Mouse (Mus musculus): ENCODE results near the gene Ank2. TPM values are rescaled to one million over a fixed set of nuclear protein-coding genes. Genes with fewer than 3 reads are reported as not detected.

Gene Ank2
- polyA plus RNA-seq, 1 experiment from 2014 or later: 16.6 TPM

DNA sequence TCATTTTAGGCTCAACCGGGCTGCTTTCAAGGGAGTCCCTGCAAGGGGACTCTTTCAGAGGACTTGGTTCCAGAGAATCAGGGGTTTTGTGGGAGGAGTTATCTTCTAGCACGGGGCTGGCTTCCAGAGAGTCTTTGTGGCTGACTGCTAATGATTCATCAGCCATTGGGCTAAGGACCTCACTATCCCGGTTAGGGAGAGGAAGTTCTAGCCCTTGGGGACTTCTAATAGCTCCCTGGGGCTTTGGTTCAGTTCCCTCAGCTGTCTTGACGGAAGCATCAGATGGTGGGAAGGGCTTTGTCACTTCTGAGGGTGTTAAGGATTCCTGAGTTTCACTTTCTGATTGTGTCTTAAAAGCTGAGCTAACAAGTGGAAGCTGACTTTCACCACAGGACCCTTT is 554.3 kb downstream of the Ank2 start:
- Histone ChIP-seq H3K4me1 (ENCODE audit: control insufficient read depth, insufficient read depth, low read length) (no peaks in the 10 kb centered on the region), H3K9ac (ENCODE audit: low read length) (no peak overlapping the region), H3K4me2 (ENCODE audit: low read depth, severe bottlenecking) (no peak overlapping the region), H3K9me3 (ENCODE audit: control insufficient read depth, low read length) (no peaks in the 10 kb centered on the region), H3K27ac (replicated peaks; ENCODE audit: low read depth, low read length) (no peak overlapping the region), H3K27me3 (ENCODE audit: control insufficient read depth, insufficient read depth, low read length) (no peaks in the 10 kb centered on the region), H3K36me3 (ENCODE audit: control insufficient read depth, insufficient read depth, low read length) (no peaks in the 10 kb centered on the region), H3K4me3 (ENCODE audit: low read depth, low read length) (no peak overlapping the region)
- no peak for DNase-seq (ENCODE audit: low spot score)
- 60% methylated on average over 4 of the region's 4 CpGs for WGBS
- no peak for ATAC-seq (ENCODE audit: insufficient number of reproducible peaks, low FRiP score, low TSS enrichment, low read depth)

DNA sequence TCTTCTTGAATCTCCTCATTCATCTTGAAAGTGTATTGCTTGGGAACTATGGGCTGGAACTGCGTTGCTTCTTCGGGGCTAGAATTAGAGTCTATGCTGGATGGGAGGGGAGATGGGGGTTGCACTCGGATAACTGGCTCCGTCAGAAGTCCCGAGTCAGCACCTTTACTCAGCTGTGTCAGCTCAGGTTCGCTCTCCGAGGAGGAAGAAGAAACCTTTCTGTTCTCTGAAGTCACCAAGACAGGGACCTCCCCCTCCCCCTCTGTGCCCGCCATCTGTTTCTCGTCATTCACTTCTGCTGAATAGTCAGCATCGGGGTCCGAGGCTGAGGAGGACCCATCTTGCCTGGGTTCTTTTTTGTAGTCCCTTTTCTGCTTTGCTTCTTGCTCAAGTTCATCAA is 555.1 kb downstream of the Ank2 start:
- 57% methylated on average over 11 of the region's 11 CpGs for WGBS
- H3K9me3 ChIP-seq (ENCODE audit: control insufficient read depth, low read length): no peaks in the 10 kb centered on the region
- no peaks in the 10 kb centered on the region for H3K4me1 ChIP-seq (ENCODE audit: control insufficient read depth, insufficient read depth, low read length)
- ATAC-seq (ENCODE audit: insufficient number of reproducible peaks, low FRiP score, low TSS enrichment, low read depth) (0 out of 2 replicates have a peak, but pooled peaks have one; percentile 38), DNase-seq (ENCODE audit: low spot score) (peak; percentile 44)
- H3K4me2 ChIP-seq (ENCODE audit: low read depth, severe bottlenecking): no peak overlapping the region
- H3K36me3 ChIP-seq (ENCODE audit: control insufficient read depth, insufficient read depth, low read length): no peaks in the 10 kb centered on the region
- H3K4me3 ChIP-seq (ENCODE audit: low read depth, low read length): no peak overlapping the region
- no peak overlapping the region for H3K27ac ChIP-seq (replicated peaks; ENCODE audit: low read depth, low read length)
- H3K9ac ChIP-seq (ENCODE audit: low read length): no peak overlapping the region
- no peaks in the 10 kb centered on the region for H3K27me3 ChIP-seq (ENCODE audit: control insufficient read depth, insufficient read depth, low read length)

DNA sequence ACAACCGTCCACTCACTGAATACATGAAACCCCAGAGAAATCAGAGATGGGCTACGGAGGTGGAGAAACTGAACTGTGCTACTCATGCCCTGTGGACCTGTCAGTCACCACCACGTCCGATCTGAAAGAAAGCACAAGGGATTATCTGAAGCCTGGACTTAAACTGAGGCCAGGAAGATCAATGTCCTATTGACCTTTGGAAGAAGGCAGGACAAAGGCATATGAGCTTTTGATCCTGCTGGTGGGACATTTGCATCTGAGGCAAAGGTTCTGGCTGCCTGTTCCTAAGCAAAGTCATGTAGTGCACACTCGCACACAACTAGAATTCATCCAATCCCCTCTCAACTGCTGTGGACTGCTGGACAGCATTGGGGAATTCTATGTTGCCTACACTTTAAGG is 558.7 kb downstream of the Ank2 start:
- ATAC-seq (ENCODE audit: insufficient number of reproducible peaks, low FRiP score, low TSS enrichment, low read depth) (no peak), DNase-seq (ENCODE audit: low spot score) (no peak)
- no peak overlapping the region for H3K9ac ChIP-seq (ENCODE audit: low read length)
- no peaks in the 10 kb centered on the region for H3K36me3 ChIP-seq (ENCODE audit: control insufficient read depth, insufficient read depth, low read length)
- H3K27me3 ChIP-seq (ENCODE audit: control insufficient read depth, insufficient read depth, low read length): no peaks in the 10 kb centered on the region
- no peaks in the 10 kb centered on the region for H3K9me3 ChIP-seq (ENCODE audit: control insufficient read depth, low read length)
- H3K4me3 ChIP-seq (ENCODE audit: low read depth, low read length): no peak overlapping the region
- 85% methylated on average over 5 of the region's 5 CpGs for WGBS
- H3K27ac ChIP-seq (replicated peaks; ENCODE audit: low read depth, low read length): no peak overlapping the region
- no peak overlapping the region for H3K4me2 ChIP-seq (ENCODE audit: low read depth, severe bottlenecking)
- H3K4me1 ChIP-seq (ENCODE audit: control insufficient read depth, insufficient read depth, low read length): no peaks in the 10 kb centered on the region

DNA sequence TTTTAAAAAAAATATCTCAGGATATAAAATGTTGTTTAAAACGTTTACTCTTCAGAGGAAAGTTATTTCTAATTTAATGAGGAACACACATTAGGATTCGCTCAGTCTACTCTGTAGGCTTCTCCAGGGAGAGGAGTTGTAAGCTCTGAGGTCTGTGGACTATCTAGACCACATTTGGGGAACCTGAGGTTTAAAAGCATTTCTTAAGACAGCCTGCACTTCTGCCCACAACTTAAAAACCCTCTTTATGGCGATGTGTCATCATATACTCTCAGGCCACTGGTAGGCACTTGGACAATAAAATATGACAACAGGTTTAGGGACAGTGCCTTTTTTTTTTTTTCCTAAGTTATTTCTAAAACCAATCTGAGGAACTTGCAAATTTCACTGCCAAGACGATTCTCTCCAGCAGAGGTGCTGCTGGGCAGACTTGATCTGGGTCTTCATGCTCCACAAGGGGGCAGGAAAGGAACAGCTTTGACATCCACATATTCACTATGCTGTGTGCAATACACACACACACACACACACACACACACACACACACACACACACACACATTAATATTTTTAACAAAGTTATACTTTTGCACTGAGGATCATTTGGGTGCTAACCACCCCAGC is 567.2 kb downstream of the Ank2 start:
- no peak overlapping the region for H3K9ac ChIP-seq (ENCODE audit: low read length)
- no peak for DNase-seq (ENCODE audit: low spot score)
- 76% methylated on average over 4 of the region's 4 CpGs for WGBS
- H3K36me3 ChIP-seq (ENCODE audit: control insufficient read depth, insufficient read depth, low read length): no peaks in the 10 kb centered on the region
- no peaks in the 10 kb centered on the region for H3K4me1 ChIP-seq (ENCODE audit: control insufficient read depth, insufficient read depth, low read length)
- H3K27me3 ChIP-seq (ENCODE audit: control insufficient read depth, insufficient read depth, low read length): no peaks in the 10 kb centered on the region
- H3K4me3 ChIP-seq (ENCODE audit: low read depth, low read length): no peak overlapping the region
- no peak overlapping the region for H3K27ac ChIP-seq (replicated peaks; ENCODE audit: low read depth, low read length)
- ATAC-seq (ENCODE audit: insufficient number of reproducible peaks, low FRiP score, low TSS enrichment, low read depth): no peak
- no peak overlapping the region for H3K4me2 ChIP-seq (ENCODE audit: low read depth, severe bottlenecking)
- H3K9me3 ChIP-seq (ENCODE audit: control insufficient read depth, low read length): no peaks in the 10 kb centered on the region

DNA sequence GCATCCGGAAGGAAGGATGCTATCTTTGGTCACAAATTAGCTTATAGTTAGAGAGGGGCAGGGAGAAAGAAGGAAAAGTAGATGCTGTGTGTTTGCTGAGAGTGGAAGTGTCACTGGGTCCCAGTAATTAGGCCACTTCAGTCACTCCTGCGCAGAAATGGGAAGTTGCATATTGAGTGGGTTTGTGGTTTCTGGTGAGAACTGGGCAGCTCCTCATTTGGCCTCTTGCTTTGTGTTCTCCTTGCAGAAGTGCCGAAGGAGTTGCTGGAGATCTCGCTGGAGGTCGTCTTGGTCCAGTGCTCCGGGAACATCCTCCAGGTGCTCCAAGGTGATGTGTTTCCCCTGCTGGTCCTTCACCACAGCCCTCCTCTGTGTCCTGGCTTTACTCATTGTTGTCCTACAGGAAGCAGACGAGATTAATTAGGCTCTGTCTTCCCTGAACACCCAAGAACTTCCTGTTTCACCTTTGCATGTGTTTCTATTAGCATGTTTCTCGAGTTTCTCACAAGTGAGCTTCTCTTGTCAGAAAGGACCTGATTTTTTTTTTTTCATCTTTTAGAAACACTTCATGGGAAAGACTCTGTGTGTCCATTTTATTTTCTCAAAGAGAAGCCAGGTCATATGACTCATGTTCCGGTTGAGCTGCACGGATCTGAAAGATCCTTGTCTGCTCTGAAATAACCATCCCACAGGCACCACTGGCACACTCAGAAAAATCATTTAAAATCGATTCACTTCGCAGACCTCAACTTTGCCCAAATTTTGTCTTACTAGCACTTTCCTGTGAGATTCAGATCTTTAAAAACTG is 575.4 kb downstream of the Ank2 start:
- no peak for DNase-seq (ENCODE audit: low spot score)
- Histone ChIP-seq H3K27ac (replicated peaks; ENCODE audit: low read depth, low read length) (no peak overlapping the region), H3K27me3 (ENCODE audit: control insufficient read depth, insufficient read depth, low read length) (no peaks in the 10 kb centered on the region), H3K4me3 (ENCODE audit: low read depth, low read length) (no peak overlapping the region), H3K9me3 (ENCODE audit: control insufficient read depth, low read length) (no peaks in the 10 kb centered on the region), H3K36me3 (ENCODE audit: control insufficient read depth, insufficient read depth, low read length) (no peaks in the 10 kb centered on the region), H3K4me2 (ENCODE audit: low read depth, severe bottlenecking) (no peak overlapping the region), H3K4me1 (ENCODE audit: control insufficient read depth, insufficient read depth, low read length) (no peaks in the 10 kb centered on the region), H3K9ac (ENCODE audit: low read length) (no peak overlapping the region)
- 80% methylated on average over 12 of the region's 12 CpGs for WGBS
- no peak for ATAC-seq (ENCODE audit: insufficient number of reproducible peaks, low FRiP score, low TSS enrichment, low read depth)

DNA sequence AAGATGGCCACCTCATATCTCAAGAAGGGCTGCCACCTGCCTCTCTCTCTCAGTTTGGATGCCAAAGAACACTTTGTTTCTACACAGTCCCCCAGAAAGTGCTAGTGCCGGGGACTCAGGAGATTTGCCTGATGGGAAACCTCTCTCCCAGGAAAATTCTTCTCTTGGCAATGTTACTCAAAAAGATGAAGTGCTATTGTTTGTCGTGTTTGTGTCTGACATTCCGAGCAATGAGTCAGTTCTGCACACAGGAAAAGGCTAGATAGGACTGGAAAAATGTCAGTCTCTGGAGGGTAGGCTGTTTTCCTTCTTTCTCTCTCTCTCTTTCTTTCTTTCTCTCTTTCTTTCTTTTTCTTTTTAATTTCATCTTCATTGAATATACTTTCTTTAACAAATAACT is 577.2 kb downstream of the Ank2 start:
- Histone ChIP-seq H3K27ac (replicated peaks; ENCODE audit: low read depth, low read length) (no peak overlapping the region), H3K4me1 (ENCODE audit: control insufficient read depth, insufficient read depth, low read length) (no peaks in the 10 kb centered on the region), H3K9ac (ENCODE audit: low read length) (no peak overlapping the region), H3K36me3 (ENCODE audit: control insufficient read depth, insufficient read depth, low read length) (no peaks in the 10 kb centered on the region), H3K4me3 (ENCODE audit: low read depth, low read length) (no peak overlapping the region), H3K4me2 (ENCODE audit: low read depth, severe bottlenecking) (no peak overlapping the region), H3K9me3 (ENCODE audit: control insufficient read depth, low read length) (no peaks in the 10 kb centered on the region), H3K27me3 (ENCODE audit: control insufficient read depth, insufficient read depth, low read length) (no peaks in the 10 kb centered on the region)
- ATAC-seq (ENCODE audit: insufficient number of reproducible peaks, low FRiP score, low TSS enrichment, low read depth): no peak
- WGBS: 86% methylated on average over 3 of the region's 3 CpGs
- no peak for DNase-seq (ENCODE audit: low spot score)

DNA sequence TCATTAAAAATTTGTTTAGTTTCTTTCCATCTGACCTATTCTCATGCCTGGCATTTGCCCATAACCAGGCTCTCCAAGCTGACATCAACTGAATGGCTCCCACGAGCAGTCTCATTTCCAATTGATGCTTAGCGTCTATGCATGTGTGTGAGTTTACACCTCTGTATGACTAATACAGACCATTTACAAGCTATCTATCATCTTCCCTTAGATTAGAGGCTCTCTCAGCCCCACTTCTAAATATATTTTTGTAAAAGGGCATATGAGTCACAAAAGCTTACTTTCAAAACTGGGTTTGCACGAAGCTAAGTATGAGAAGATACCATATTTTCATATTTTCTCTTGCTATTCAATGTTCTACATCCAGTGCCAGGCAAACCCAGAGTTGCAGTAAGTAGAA is 578.9 kb downstream of the Ank2 start:
- Histone ChIP-seq H3K9me3 (ENCODE audit: control insufficient read depth, low read length) (no peaks in the 10 kb centered on the region), H3K4me2 (ENCODE audit: low read depth, severe bottlenecking) (no peak overlapping the region), H3K27me3 (ENCODE audit: control insufficient read depth, insufficient read depth, low read length) (no peaks in the 10 kb centered on the region), H3K27ac (replicated peaks; ENCODE audit: low read depth, low read length) (no peak overlapping the region), H3K36me3 (ENCODE audit: control insufficient read depth, insufficient read depth, low read length) (no peaks in the 10 kb centered on the region), H3K4me1 (ENCODE audit: control insufficient read depth, insufficient read depth, low read length) (no peaks in the 10 kb centered on the region), H3K4me3 (ENCODE audit: low read depth, low read length) (no peak overlapping the region), H3K9ac (ENCODE audit: low read length) (no peak overlapping the region)
- 84% methylated on average over 3 of the region's 3 CpGs for WGBS
- no peak for ATAC-seq (ENCODE audit: insufficient number of reproducible peaks, low FRiP score, low TSS enrichment, low read depth)
- no peak for DNase-seq (ENCODE audit: low spot score)

DNA sequence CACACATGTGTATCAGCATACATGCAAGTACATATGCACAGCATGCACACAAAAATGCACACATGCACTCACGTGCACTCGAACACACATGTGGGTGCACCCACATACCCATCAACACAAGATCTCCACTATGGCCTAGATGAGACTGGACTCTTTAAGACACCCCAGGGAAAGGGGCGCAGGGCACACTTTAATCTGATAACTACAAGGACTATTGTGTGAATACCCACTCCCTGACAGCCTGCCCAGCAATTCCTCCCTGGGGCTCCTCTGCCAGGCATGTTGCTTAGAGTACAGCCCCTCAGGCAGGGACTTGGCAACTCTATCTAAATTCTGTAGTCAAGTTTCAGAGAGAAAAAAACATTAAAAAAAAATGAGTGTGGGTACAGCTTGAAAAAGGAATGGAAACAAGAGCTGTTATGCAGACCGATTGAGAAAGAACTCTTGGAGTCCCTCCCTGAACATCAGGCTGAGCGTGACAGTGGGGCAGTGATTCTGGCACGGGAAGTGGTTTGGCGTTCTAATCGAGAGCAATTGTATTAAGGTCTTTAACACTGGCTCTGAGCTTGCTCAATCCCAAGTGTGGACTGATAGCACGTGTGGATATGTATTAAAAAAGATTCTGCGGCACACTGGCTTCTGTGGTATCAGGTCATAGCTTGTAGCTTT is 580.2 kb downstream of the Ank2 start:
- Histone ChIP-seq H3K9ac (ENCODE audit: low read length) (no peak overlapping the region), H3K4me1 (ENCODE audit: control insufficient read depth, insufficient read depth, low read length) (no peaks in the 10 kb centered on the region), H3K27ac (replicated peaks; ENCODE audit: low read depth, low read length) (no peak overlapping the region), H3K36me3 (ENCODE audit: control insufficient read depth, insufficient read depth, low read length) (no peaks in the 10 kb centered on the region), H3K27me3 (ENCODE audit: control insufficient read depth, insufficient read depth, low read length) (no peaks in the 10 kb centered on the region), H3K9me3 (ENCODE audit: control insufficient read depth, low read length) (no peaks in the 10 kb centered on the region), H3K4me2 (ENCODE audit: low read depth, severe bottlenecking) (no peak overlapping the region), H3K4me3 (ENCODE audit: low read depth, low read length) (no peak overlapping the region)
- WGBS: 93% methylated on average over 10 of the region's 10 CpGs
- ATAC-seq (ENCODE audit: insufficient number of reproducible peaks, low FRiP score, low TSS enrichment, low read depth): no peak
- DNase-seq (ENCODE audit: low spot score): no peak

Measured in limb, embryonic 11.5 days (tissue).